Mouse (Mus musculus): ENCODE measurements at regions not wholly inside any gene's neighbourhood (a gene's known extent, or its start where the extent isn't known, plus 50 kb on each side); places are given as distances from the start of the nearest gene placed in this dataset.

GRCm38 (mm10) chr2:115402246-115402645 is 179.3 kb upstream of the BC052040 start:
- TF ChIP-seq CTCF (IDR thresholded peaks at IDR 0.05; ENCODE audit: low read depth) (no peak), EP300 (IDR thresholded peaks at IDR 0.05; ENCODE audit: low read depth) (no peak)
